Mouse (Mus musculus) gastrocnemius, postnatal 25 days (tissue): ENCODE measurements around the gene Arid1a. TPM values are rescaled to one million over a fixed set of nuclear protein-coding genes. Genes with fewer than 3 reads are reported as not detected.

Source experiments
- DNase-seq: peaks from one replicate; pipeline ENCODE4 v3.0.0; 2022
- total RNA-seq, 2 experiments: library from RNA; stranded (reverse); gene quantifications; 1 replicate in 1 of 2; 2 replicates in 1 of 2; pipeline ENCODE4 v1.2.3; 2021

Gene Arid1a
- total RNA-seq, 2 experiments from 2014 or later: 19.6 to 21.7 TPM

- DNase-seq: no peak
Measured at GRCm38 (mm10) chr4:133735282-133735681, 21.3 kb downstream of the Arid1a start.

- no peak for DNase-seq
Measured at GRCm38 (mm10) chr4:133730122-133730521, 26.4 kb downstream of the Arid1a start.

GRCm38 (mm10) chr4:133729541-133730093 is 27.0 kb downstream of the Arid1a start:
- DNase-seq: peak; percentile 84

- DNase-seq: no peak
Measured at GRCm38 (mm10) chr4:133729007-133729406, 27.6 kb downstream of the Arid1a start.

- DNase-seq: no peak
Measured at GRCm38 (mm10) chr4:133728256-133728655, 28.3 kb downstream of the Arid1a start.

DNA sequence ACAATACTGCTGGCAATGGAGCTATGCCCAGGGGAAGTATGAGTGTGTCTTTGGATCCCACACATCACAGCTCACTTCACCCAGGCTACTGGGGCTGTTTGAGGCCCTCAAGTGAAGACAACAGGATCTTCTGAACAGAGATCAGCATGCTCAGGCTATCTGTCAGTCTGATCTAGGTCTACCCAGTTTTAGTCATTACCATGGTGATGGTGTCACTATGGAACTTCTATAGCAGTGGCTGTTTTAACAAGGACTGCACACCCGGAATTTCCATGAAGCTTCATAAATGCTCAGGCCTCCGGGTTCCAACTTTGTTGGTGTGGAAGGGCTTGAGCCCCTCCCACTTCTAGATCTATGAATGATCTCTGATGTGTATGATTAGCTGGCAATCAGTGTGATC is 30.9 kb downstream of the Arid1a start:
- DNase-seq: no peak

DNA sequence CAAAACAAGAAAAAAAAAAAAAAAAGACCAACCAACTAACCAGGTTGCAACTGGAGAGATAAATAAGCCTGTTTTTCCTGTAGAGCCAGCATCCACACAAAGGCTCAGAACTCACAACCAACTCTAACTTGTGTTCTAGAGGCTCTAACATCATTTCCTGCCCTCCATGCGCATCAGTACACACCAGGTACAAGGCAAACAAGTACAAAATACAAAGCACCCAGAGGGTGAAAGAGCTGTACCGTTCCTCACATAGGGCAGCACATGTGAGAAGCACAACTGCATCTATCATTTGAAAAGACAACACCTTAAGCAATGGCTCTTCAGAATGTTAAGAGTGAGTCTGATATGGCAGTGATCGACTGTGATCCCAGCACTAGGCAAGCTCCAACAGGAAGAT is 36.8 kb downstream of the Arid1a start:
- no peak for DNase-seq

DNA sequence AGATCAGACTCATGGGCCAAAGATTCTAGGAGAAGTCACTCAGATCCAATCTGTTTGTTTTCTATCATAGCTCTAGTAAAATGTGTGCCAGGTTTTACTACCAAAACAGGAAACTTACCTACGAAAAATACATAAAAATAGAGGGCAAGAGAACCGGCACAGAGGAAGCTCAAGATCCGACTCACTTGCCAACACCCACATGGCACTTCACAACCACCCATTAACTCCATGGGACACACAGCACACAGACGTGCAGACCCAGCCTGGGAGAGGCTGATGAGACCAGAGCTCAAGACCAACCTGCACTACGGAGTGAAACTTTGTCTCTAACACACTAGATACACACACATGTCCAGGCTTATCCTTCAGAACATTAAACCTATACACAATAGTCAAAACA is 43.8 kb downstream of the Arid1a start:
- DNase-seq: no peak

DNA sequence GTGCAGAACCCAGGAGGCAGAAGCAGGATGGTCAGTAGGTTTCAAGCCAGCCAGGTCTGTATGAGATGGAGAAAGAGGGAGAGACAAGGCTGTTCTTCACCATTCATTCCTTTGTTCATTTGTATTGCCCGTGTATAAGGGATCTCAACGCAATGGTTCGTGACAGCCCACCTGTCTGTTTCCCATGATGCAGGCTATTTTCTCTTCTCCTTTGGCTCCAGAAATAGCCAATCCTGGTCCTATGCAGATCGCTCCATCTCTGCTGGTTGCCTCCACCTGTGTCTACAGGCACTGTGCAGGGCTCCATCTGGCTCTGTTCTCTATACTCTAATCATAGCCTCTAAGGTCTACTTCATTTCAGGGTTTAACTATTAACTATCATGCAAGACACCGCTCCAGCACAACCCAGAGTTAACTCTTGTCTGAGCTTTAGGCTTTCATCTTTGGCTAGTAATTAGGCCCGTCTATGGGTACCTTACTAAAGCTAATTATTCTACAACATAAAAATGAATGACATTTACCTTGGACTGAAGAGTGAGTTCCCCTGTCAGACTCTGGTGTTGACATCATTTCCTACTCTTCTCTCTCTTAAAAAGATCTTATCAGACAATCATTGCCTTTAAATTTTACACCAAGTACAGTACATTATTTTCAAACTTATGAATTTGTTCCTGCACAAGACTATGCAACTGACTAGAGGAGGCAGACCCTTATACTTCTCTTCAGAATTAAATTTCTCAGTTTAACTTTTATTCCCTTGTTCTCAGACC is 45.1 kb downstream of the Arid1a start:
- DNase-seq: no peak

GRCm38 (mm10) chr4:133709395-133709794 is 47.2 kb downstream of the Arid1a start:
- no peak for DNase-seq

DNA sequence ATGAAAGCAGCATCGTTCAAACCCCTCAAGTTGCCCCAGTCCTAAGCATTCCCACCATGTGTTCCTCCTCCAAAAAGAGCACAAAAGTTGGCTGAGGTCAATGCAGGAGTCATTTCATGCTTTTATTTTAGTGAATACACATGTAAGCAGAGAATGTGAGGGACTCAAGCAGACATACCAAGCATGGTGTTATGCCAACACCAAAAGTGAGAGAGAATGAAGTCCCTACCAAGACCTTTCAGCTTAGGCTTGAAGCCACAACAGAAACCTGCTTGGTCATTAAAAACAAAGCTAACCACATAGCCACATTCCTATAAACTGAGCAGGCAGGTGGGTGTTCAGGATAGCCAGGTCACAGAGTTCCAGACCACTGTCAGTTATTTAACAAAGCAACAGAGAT is 49.1 kb downstream of the Arid1a start:
- DNase-seq: no peak

- peak; percentile 76 for DNase-seq
Measured at GRCm38 (mm10) chr4:133706956-133707355, 49.6 kb downstream of the Arid1a start.

- DNase-seq: no peak
Measured at GRCm38 (mm10) chr4:133705062-133705461, 51.5 kb downstream of the Arid1a start.

- peak; percentile 68 for DNase-seq
Measured at GRCm38 (mm10) chr4:133700905-133701368, 55.6 kb downstream of the Arid1a start.

DNA sequence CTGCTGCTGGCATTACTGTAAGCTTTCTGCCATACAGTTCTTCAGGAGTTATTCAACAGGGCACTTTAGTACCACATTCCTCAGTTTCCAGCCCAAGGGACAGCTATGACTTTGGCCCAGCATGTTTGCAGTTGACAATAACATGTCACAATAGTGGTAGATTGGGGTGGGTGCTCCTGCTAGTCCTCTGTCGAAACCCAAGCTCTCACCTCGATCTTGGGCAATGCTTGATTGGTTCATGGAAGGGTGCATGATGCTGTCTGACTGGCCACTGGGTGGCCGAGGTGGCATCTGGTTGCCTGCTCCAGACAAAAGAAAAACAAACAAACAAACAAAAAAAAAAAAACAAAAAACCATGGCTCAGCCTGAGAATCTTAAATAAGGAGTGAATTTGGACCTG is 61.2 kb downstream of the Arid1a start:
- DNase-seq: no peak

- no peak for DNase-seq
Measured at GRCm38 (mm10) chr4:133690252-133690651, 66.3 kb downstream of the Arid1a start.

DNA sequence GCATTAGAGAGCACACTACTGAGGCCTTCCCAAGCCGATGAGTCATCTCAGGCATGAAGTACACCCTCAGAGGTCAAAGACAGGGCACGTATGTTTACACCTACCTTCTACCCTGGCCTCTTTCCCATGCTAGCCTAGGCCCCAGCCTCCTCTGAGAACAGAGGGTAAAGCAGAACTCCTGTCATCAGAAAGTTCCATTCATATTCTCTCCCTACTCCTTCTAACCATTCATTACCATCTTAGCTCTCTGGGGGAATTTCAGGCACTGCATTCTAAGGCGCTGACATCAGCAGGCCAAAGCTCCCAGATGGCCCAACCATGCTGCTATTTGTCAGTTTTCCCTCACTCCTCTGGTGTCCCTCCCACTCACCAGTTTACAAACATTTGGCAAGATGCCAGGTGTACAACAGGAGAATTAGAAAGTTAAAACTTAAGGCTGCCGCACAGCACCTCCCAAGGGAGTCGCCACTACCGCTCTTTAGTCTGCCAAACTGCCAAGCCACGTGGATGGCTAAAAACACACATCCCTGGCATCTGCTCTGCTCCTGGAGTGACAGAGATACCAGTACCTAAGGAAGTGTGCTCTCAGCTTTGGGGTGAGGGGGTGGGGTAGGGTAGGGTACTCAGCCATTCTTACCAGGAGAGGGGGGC is 68.0 kb downstream of the Arid1a start:
- peak; percentile 54 for DNase-seq

DNA sequence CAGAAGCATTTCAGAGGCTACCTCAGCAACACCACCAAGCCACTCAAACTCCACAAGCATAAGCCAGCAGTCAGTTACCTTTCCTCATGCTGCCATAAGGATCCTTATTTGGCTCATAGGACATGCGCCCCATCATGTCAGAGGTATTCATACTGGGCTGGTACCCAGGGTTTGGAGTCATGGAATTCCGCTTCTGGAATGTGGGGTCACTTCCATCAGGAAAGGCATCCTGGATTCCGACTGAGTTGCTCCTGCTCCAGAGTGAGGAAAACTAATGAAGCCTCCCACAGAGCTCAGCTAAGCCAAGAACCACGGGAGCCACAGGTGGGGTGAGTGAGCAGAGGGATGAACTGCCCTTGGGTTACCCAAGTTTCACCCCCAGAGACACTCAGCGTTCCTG is 69.4 kb downstream of the Arid1a start:
- DNase-seq: no peak

- no peak for DNase-seq
Measured at GRCm38 (mm10) chr4:133686512-133686911, 70.1 kb downstream of the Arid1a start.

DNA sequence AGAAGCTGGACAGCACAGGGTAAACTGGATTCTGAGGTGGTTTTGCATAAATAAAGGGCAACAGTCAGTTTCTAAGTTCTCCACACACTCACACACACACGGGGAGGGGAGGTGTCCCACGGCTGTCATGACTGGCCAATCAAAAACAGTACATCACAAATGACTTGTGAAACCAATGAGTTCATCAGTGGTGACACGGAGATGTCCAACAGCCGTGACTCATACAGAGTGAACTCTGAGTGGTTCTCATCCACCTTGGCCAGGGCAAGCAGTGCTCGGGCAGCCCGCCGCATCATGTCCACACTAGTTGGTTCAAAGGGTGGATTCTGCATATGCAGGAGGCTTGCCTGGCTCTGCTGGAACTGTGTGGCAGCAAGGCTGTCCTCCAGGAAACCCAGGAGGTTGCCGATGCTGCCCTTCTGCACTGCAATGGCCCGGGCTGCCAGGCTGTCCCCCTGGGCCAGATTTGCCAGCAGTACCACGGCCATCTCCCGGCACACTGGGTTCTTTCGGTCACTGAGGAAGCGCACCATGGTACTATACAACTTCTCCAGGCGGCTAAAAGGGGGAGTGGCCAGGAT is 76.3 kb downstream of the Arid1a start:
- DNase-seq: no peak

DNA sequence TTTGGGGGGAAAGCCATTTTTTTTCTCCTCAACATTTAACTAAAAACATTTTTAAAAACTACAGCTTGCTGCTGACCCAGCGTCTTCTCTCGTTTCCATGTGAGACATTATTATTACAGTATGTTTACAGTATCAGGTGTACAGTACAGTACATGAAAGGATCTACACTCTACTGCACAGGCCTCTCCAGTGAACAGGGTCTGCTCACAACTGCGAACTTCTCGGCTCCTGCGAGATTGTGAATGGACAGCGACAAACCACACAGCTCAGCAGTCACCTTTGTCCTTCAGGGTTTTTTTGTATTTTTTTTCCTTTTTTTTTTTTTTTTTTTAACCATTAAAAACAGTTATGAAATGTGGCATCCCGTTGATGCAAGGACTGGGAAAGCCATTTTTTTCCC is 76.9 kb downstream of the Arid1a start:
- no peak for DNase-seq

DNA sequence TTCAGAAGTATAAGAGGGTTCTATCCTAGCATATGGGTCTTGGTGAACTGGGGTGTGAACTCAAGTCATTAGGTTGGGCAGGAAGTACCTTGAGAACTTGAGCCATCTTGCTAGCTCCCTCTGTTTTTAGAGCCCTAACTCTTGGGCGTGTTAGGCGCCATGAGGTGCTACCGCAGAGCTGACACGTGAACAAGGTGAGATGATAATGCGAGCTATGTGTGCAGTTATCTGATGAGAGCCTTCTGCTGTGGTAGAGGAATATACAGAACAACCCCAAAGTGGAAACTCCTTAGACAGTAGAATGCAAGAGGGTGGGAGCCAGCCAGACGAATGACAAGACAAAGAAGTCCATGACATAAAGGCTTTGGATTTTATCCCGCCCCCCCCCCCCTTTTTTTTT is 79.3 kb downstream of the Arid1a start:
- DNase-seq: no peak

DNA sequence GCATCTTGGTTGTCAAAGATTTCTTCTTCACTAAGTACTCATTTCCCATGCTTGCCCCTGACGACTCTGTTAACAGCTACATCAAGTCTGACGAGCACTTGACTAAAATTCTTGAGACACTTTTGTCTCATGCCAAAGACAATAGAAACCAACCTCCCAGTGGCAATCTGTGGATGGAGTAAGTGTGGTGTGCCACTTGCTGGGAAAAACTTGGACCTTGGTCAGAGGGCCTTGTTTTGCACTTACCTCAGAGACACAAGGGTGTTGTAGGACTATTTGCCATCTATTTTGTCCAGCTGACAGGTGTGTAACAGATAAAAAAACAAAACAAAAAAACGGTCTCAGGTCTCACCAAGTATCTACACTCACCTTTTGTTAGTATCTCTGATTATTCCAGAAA is 80.4 kb downstream of the Arid1a start:
- DNase-seq: no peak
